Comparison of ENCODE assay signal across 5 mouse cellular contexts in genomic region chr10:35478786-35479185, GRCm38 (mm10).
DNase-seq lines count a peak whose midpoint lies in the region; TF ChIP-seq lines count a peak whose summit lies in the region.
"Not testable (repeated sequence)": the region's sequence is repeated elsewhere in the genome, so short reads cannot be mapped to it uniquely, and the experiment has no call there.

No protein-coding gene starts in this region.

- 0 out of 2 replicates have a peak, but pooled peaks have one; percentile 44 for TF ChIP-seq EP300 in ES-Bruce4 (IDR thresholded peaks at IDR 0.05; ENCODE audit: insufficient read depth, low read depth, low read length)

- in situ Hi-C loops in ES-E14 (cut with MboI; ENCODE audit: low sequenced_read_pairs in 2 of 2, unreplicated experiment in 2 of 2) = not testable (repeated sequence)

- not testable (repeated sequence) for H3K27ac ChIP-seq in ES-Bruce4 (ENCODE audit: insufficient read depth, low read length)
- peak overlapping the region; percentile 40; the same call in 1 of the 2 replicates for H3K27ac ChIP-seq in ES-E14 (ENCODE audit: insufficient read depth, low read depth, low read length, poor library complexity, severe bottlenecking)

- H3K9me3 ChIP-seq in ES-Bruce4 (replicated peaks; ENCODE audit: control insufficient read depth, insufficient read depth, low read length, poor library complexity, severe bottlenecking) = peaks cover 11% of the 10 kb centered on the region; the same call in 1 of the 2 replicates
- not testable (repeated sequence) for H3K9me3 ChIP-seq in ES-E14 (ENCODE audit: control insufficient read depth, insufficient read depth, low read depth, low read length)

- not testable (repeated sequence) for TF ChIP-seq CTCF in ES-Bruce4 (IDR thresholded peaks at IDR 0.05; ENCODE audit: low read depth, low read length)

- not testable (repeated sequence) for TF ChIP-seq POLR2A in ES-Bruce4 (IDR thresholded peaks at IDR 0.05; ENCODE audit: insufficient read depth, low read length)

- DNase-seq in ES-CJ7 (ENCODE audit: low read depth, low spot score) = peak; percentile 89
- DNase-seq in ES-E14 (ENCODE audit: low read depth, low spot score) = peak; percentile 27
- peak; percentile 94 for DNase-seq in R1 (ENCODE audit: low read depth, low spot score)
- peak; percentile 68 for DNase-seq in ZHBTc4 (ENCODE audit: low read depth, low spot score)

- H3K36me3 ChIP-seq in ES-Bruce4 (ENCODE audit: control insufficient read depth, insufficient read depth, low read length, poor library complexity, severe bottlenecking); ES-E14 (ENCODE audit: control insufficient read depth, insufficient read depth, low read length, poor library complexity, severe bottlenecking): not testable (repeated sequence)

- not testable (repeated sequence) for H3K4me3 ChIP-seq in ES-Bruce4 (ENCODE audit: low read depth, low read length); ES-E14 (ENCODE audit: insufficient read depth in 1 of 2, low read depth in 1 of 2, low read length in 2 of 2, poor library complexity in 1 of 2, severe bottlenecking in 1 of 2)

- H3K27me3 ChIP-seq in ES-Bruce4 (ENCODE audit: control insufficient read depth, insufficient read depth, low read length, poor library complexity, severe bottlenecking) = not testable (repeated sequence)

- H3K9ac ChIP-seq in ES-Bruce4 (ENCODE audit: low read depth, poor library complexity, severe bottlenecking); ES-E14 (ENCODE audit: insufficient read depth, low read depth, low read length, poor library complexity, severe bottlenecking): not testable (repeated sequence)

- H3K4me1 ChIP-seq in ES-Bruce4 (ENCODE audit: control insufficient read depth, insufficient read depth, low read length); ES-E14 (ENCODE audit: control insufficient read depth in 2 of 2, insufficient read depth in 2 of 2, low read length in 2 of 2, poor library complexity in 1 of 2): not testable (repeated sequence)

Comparison
In these comparisons a context has a peak if more than half of its experiments do, and no peak if none do; other contexts are left out.
1. DNase-seq: peak in every context shown above with its lines; median percentile 94 in R1; 89 in ES-CJ7; 68 in ZHBTc4; 27 in ES-E14.